Mouse (Mus musculus) CH12.LX (cell line): Measurements from ENCODE around the gene Arih2. TPM values are rescaled to one million over a fixed set of nuclear protein-coding genes. Genes with fewer than 3 reads are reported as not detected.

ENCODE experiments used
- DNase-seq: peaks from one replicate; pipeline ENCODE4 v3.0.0-alpha.2; 2013; ENCODE audit errors: extremely low read depth
- H3K27ac ChIP-seq: 2 replicates; pipeline ENCODE4 v1.5.1; 2012; ENCODE audit warnings: low read depth, mild to moderate bottlenecking, control low read depth, moderate library complexity; ENCODE audit not compliant: insufficient read depth
- H3K27me3 ChIP-seq: replicated peaks from 2 replicates; pipeline ENCODE3; 2012; ENCODE audit warnings: inconsistent platforms
- H3K36me3 ChIP-seq, 2 experiments: replicated peaks in 1 of 2; 2 replicates each; pipeline versions ENCODE3 to v1.6.1; 2012; ENCODE audit warnings: inconsistent platforms in 1 of 2, low read length in 1 of 2, mild to moderate bottlenecking in 1 of 2, mixed read lengths in 1 of 2, moderate library complexity in 1 of 2; ENCODE audit not compliant: control insufficient read depth in 1 of 2, insufficient read depth in 1 of 2
- H3K4me1 ChIP-seq, 2 experiments: 2 replicates each; pipeline ENCODE4 v1.6.1; 2012; ENCODE audit warnings: inconsistent platforms in 1 of 2, moderate library complexity in 1 of 2; ENCODE audit not compliant: insufficient read depth in 2 of 2, control insufficient read depth in 1 of 2
- H3K4me2 ChIP-seq: 2 replicates; pipeline ENCODE4 v1.6.1; 2012; ENCODE audit warnings: low read depth, mild to moderate bottlenecking, control low read depth; ENCODE audit not compliant: poor library complexity, insufficient read depth, severe bottlenecking
- H3K4me3 ChIP-seq, 3 experiments: fragments of 150-350 bp in 1 of 3; sonication (generic) in 1 of 3; replicated peaks in 1 of 3; 2 replicates each; pipeline versions ENCODE3 to v1.5.1; 2011 to 2012; ENCODE audit warnings: low read depth in 2 of 3, low read length in 2 of 3, mild to moderate bottlenecking in 2 of 3, moderate library complexity in 2 of 3, control low read depth in 1 of 3, improper control_type of control experiment in 1 of 3, inconsistent platforms in 1 of 3, mixed read lengths in 1 of 3; ENCODE audit not compliant: poor library complexity in 1 of 3
- H3K79me2 ChIP-seq: replicated peaks from 2 replicates; pipeline ENCODE4 v1.6.1; 2012; ENCODE audit warnings: mild to moderate bottlenecking, moderate library complexity; ENCODE audit not compliant: control insufficient read depth, poor library complexity, insufficient read depth, severe bottlenecking; ENCODE audit errors: extremely low read depth
- H3K9ac ChIP-seq: 2 replicates; pipeline ENCODE4 v1.6.1; 2012; ENCODE audit warnings: low read depth, mild to moderate bottlenecking, control low read depth, moderate library complexity; ENCODE audit not compliant: insufficient read depth
- H3K9me3 ChIP-seq: replicated peaks from 2 replicates; pipeline ENCODE3; 2012; ENCODE audit warnings: low read length, inconsistent platforms, mixed read lengths
- CHD1 ChIP-seq: IDR thresholded peaks from 2 replicates; pipeline ENCODE4 v1.6.1; 2012; ENCODE audit warnings: low read depth, low read length, improper control_type of control experiment, inconsistent platforms
- CHD2 ChIP-seq: IDR thresholded peaks from 2 replicates; pipeline ENCODE4 v1.6.1; 2011; ENCODE audit warnings: low read length, improper control_type of control experiment
- CTCF ChIP-seq, 2 experiments: IDR thresholded peaks in 1 of 2; conservative IDR thresholded peaks in 1 of 2; 2 replicates each; pipeline ENCODE4 v1.5.1; 2011 to 2012; ENCODE audit warnings: low read depth in 2 of 2, low read length in 2 of 2, improper control_type of control experiment in 1 of 2, inconsistent platforms in 1 of 2, mild to moderate bottlenecking in 1 of 2, moderate library complexity in 1 of 2
- ELF1 ChIP-seq: IDR thresholded peaks from 2 replicates; pipeline ENCODE4 v1.6.1; 2014; ENCODE audit warnings: low read depth, mild to moderate bottlenecking, inconsistent platforms, low read length, improper control_type of control experiment
- GABPA ChIP-seq: IDR thresholded peaks from 2 replicates; pipeline ENCODE4 v1.6.1; 2012; ENCODE audit warnings: low read depth, low read length, improper control_type of control experiment, inconsistent platforms; ENCODE audit not compliant: insufficient replicate concordance
- JUN ChIP-seq: IDR thresholded peaks from 2 replicates; pipeline ENCODE4 v1.6.1; 2011; ENCODE audit warnings: low read depth, mild to moderate bottlenecking, low read length, improper control_type of control experiment, moderate library complexity; ENCODE audit not compliant: insufficient read depth
- MAFK ChIP-seq: IDR thresholded peaks from 2 replicates; pipeline ENCODE4 v1.6.1; 2011; ENCODE audit warnings: low read length, improper control_type of control experiment; ENCODE audit not compliant: insufficient replicate concordance
- MEF2A ChIP-seq: IDR thresholded peaks from 2 replicates; pipeline ENCODE4 v1.6.1; 2014; ENCODE audit warnings: low read depth, mild to moderate bottlenecking, inconsistent platforms, low read length, improper control_type of control experiment, borderline replicate concordance
- MXI1 ChIP-seq: IDR thresholded peaks from 2 replicates; pipeline ENCODE4 v1.6.1; 2011; ENCODE audit warnings: mild to moderate bottlenecking, low read depth, low read length, improper control_type of control experiment
- MYC ChIP-seq: IDR thresholded peaks from 2 replicates; pipeline ENCODE4 v1.6.1; 2011; ENCODE audit warnings: low read depth, mild to moderate bottlenecking, improper control_type of control experiment, low read length
- NELFE ChIP-seq: IDR thresholded peaks from 2 replicates; pipeline ENCODE4 v1.6.1; 2011; ENCODE audit warnings: low read depth, low read length, improper control_type of control experiment
- NRF1 ChIP-seq: IDR thresholded peaks from 2 replicates; pipeline ENCODE4 v1.6.1; 2014; ENCODE audit warnings: low read depth, mild to moderate bottlenecking, inconsistent platforms, low read length, improper control_type of control experiment, moderate library complexity
- PAX5 ChIP-seq: IDR thresholded peaks from 2 replicates; pipeline ENCODE4 v1.6.1; 2012; ENCODE audit warnings: low read length, inconsistent platforms, mixed read lengths
- POLR2AphosphoS2 ChIP-seq: IDR thresholded peaks from 2 replicates; pipeline ENCODE4 v1.6.1; 2011; ENCODE audit warnings: low read depth, low read length, improper control_type of control experiment
- RAD21 ChIP-seq: IDR thresholded peaks from 2 replicates; pipeline ENCODE4 v1.6.1; 2011; ENCODE audit warnings: low read depth, mild to moderate bottlenecking, low read length, improper control_type of control experiment, moderate library complexity
- RCOR1 ChIP-seq: conservative IDR thresholded peaks from 2 replicates; pipeline ENCODE4 v1.6.1; 2012; ENCODE audit warnings: low read depth, mild to moderate bottlenecking, inconsistent platforms, low read length, improper control_type of control experiment
- TCF12 ChIP-seq: IDR thresholded peaks from 2 replicates; pipeline ENCODE4 v1.6.1; 2014; ENCODE audit warnings: low read depth, mild to moderate bottlenecking, inconsistent platforms, low read length, improper control_type of control experiment
- USF1 ChIP-seq: IDR thresholded peaks from 2 replicates; pipeline ENCODE4 v1.6.1; 2014; ENCODE audit warnings: low read depth, mild to moderate bottlenecking, inconsistent platforms, low read length, improper control_type of control experiment
- ZKSCAN1 ChIP-seq: IDR thresholded peaks from 2 replicates; pipeline ENCODE4 v1.6.1; 2012; ENCODE audit warnings: low read depth, inconsistent platforms, low read length, improper control_type of control experiment, borderline replicate concordance
- ZMIZ1 ChIP-seq: IDR thresholded peaks from 2 replicates; pipeline ENCODE4 v1.6.1; 2012; ENCODE audit warnings: low read depth, mild to moderate bottlenecking, inconsistent platforms, low read length, improper control_type of control experiment
- dilution Hi-C: fragments of 300-500 bp; cut with MboI; formaldehyde crosslinking; loops from 2 replicates; pipeline ENCODE4 v1.14.3; 2020; ENCODE audit warnings: low sequenced_read_pairs; ENCODE audit not compliant: extremely low pct_unique_long_range_greater_than_20kb, extremely low pct_ligation_motif_present
- in situ Hi-C: fragments of 300-500 bp; cut with MboI; formaldehyde crosslinking; loops from 3 replicates; pipeline ENCODE4 v1.14.3; 2019; ENCODE audit warnings: low sequenced_read_pairs, low pct_ligation_motif_present, low pct_unique_long_range_greater_than_20kb, mixed read lengths
- polyA plus RNA-seq: library from polyadenylated mRNA; unstranded; fragments of >175 nt; gene quantifications from 2 replicates; pipeline ENCODE4 v1.2.1, GENCODE M21; 2012; ENCODE audit warnings: low read depth; ENCODE audit not compliant: insufficient read length
- total RNA-seq, 2 experiments: library from RNA; depleted of rRNA; stranded (reverse); fragments of 300-350 nt in 1 of 2; fragments of >200 nt in 1 of 2; gene quantifications; 2 replicates each; pipeline ENCODE4 v1.2.3; 2012 to 2014

Gene Arih2
- total and polyA plus RNA-seq, 3 experiments, result 29.0 to 35.3 (median 33.5) TPM

- Histone ChIP-seq H3K9me3 (no peaks in the 10 kb centered on the region), H3K4me1 (peaks cover 0 to 25% of the 10 kb centered on the region in 2 experiments; a peak in 2 of 4 replicates), H3K9ac (no peak within 1 kb of the TSS), H3K36me3 (peaks cover 0 to 11% of the 10 kb centered on the region in 2 experiments), H3K4me2 (no peak within 1 kb of the TSS), H3K27me3 (no peaks in the 10 kb centered on the region), H3K79me2 (peaks cover 11% of the 10 kb centered on the region), H3K27ac (no peak within 1 kb of the TSS), H3K4me3 (no peak within 1 kb of the TSS)
- no peak for DNase-seq
- dilution Hi-C loops, result no loop called here
- TF ChIP-seq MEF2A (no peak), ZMIZ1 (no peak), NELFE (no peak), ELF1 (no peak), MXI1 (no peak), MYC (no peak), MAFK (no peak), CHD1 (no peak), TCF12 (no peak), POLR2AphosphoS2 (no peak), ZKSCAN1 (no peak), RAD21 (no peak), CHD2 (no peak), GABPA (no peak), CTCF (conservative IDR thresholded peaks at IDR 0.05 in 1 of 2, IDR thresholded peaks at IDR 0.05 in 1 of 2; ENCODE audit: low read depth in 2 of 2, low read length in 2 of 2) (no peak), NRF1 (no peak), USF1 (no peak), JUN (no peak), RCOR1 (no peak)
- in situ Hi-C loops, result no loop called here
Measured at GRCm38 (mm10) chr9:108689106-108689505, 39.9 kb upstream of the Arih2 start, which contains the start of gene Prkar2a. Gene Prkar2a (plus strand): TSS chr9:108689314.

- dilution Hi-C loops, result no loop called here
- peaks cover 5% of the 10 kb centered on the region; the same call in 1 of the 2 replicates for H3K79me2 ChIP-seq
- no peak overlapping the region for H3K27ac ChIP-seq
- in situ Hi-C loops, result no loop called here
- no peaks in the 10 kb centered on the region for H3K9me3 ChIP-seq
- peaks cover 0 to 17% of the 10 kb centered on the region in 2 experiments for H3K36me3 ChIP-seq
- H3K27me3 ChIP-seq, result no peaks in the 10 kb centered on the region
- H3K9ac ChIP-seq, result no peak overlapping the region
- no peak for DNase-seq
- H3K4me2 ChIP-seq, result no peak overlapping the region
- H3K4me3 ChIP-seq, result no peak overlapping the region
- no peak for TF ChIP-seq PAX5
- TF ChIP-seq GABPA, result no peak
- TF ChIP-seq NRF1, result no peak
- TF ChIP-seq JUN, result no peak
- no peak for TF ChIP-seq CTCF (conservative IDR thresholded peaks at IDR 0.05 in 1 of 2, IDR thresholded peaks at IDR 0.05 in 1 of 2; ENCODE audit: low read depth in 2 of 2, low read length in 2 of 2)
- no peak for TF ChIP-seq MAFK
- peaks cover 0 to 19% of the 10 kb centered on the region in 2 experiments; a peak in 2 of 4 replicates for H3K4me1 ChIP-seq
Measured at GRCm38 (mm10) chr9:108688451-108688850, 39.3 kb upstream of the Arih2 start.
